Mouse (Mus musculus) heart, adult 9 months (tissue): ENCODE measurements around the gene Gpc6.

Experiments
- DNase-seq, 2 experiments: peaks; one replicate each; pipeline ENCODE4 v3.0.0; 2022; ENCODE audit warnings: low spot score in 2 of 2

Gpc6 gene

GRCm38 (mm10) chr14:117784960-117785359, 859.8 kb downstream of the Gpc6 start:
- DNase-seq: no peak

- no peak for DNase-seq
Observed at GRCm38 (mm10) chr14:117785507-117786085, 860.5 kb downstream of the Gpc6 start.

GRCm38 (mm10) chr14:117786647-117787046, 861.5 kb downstream of the Gpc6 start:
- no peak for DNase-seq

GRCm38 (mm10) chr14:117794874-117795273, 869.8 kb downstream of the Gpc6 start:
- DNase-seq: no peak

DNA sequence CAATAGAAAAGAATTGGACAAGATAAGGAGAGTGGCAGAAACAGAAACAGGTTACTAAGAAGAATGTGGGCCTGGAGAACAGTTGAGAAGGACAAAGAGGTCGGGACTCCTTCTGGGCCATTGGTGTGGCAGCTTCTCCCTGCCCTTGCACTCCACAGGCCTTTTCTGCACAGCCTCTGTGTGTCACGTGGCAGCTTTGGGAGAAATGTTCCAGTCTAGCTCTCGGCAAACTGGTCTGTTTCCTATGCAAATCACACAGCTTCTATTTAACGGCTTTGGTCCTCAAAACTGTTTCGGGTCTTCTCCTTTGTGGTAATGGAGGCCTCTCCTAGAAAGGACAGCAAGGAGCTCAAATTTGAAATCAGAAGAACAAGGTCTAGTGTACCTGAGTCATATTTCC, 871.5 kb downstream of the Gpc6 start:
- DNase-seq: no peak

DNA sequence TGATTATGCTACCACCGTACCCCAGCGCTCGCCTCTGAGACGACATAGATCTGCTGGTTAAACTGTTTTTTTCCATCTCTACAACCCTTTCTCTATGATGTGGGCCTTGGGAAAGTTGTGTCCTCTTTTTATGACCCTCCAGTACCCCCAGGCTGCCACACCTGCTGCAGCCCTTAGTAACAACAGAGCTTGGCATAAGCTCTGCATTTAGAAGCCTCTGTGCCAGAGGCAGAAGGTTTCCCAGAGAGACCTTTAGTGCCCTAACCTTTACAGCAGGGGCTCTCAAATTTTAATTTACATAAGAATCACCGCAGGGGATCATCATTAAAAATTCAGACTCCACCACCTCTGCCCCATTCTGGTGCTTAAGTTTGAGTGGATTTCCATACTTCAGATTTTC, 875.3 kb downstream of the Gpc6 start:
- DNase-seq: no peak

- DNase-seq: no peak
Observed at GRCm38 (mm10) chr14:117807846-117808245, 882.7 kb downstream of the Gpc6 start.

- DNase-seq: no peak
Observed at GRCm38 (mm10) chr14:117808326-117808725, 883.2 kb downstream of the Gpc6 start.

DNA sequence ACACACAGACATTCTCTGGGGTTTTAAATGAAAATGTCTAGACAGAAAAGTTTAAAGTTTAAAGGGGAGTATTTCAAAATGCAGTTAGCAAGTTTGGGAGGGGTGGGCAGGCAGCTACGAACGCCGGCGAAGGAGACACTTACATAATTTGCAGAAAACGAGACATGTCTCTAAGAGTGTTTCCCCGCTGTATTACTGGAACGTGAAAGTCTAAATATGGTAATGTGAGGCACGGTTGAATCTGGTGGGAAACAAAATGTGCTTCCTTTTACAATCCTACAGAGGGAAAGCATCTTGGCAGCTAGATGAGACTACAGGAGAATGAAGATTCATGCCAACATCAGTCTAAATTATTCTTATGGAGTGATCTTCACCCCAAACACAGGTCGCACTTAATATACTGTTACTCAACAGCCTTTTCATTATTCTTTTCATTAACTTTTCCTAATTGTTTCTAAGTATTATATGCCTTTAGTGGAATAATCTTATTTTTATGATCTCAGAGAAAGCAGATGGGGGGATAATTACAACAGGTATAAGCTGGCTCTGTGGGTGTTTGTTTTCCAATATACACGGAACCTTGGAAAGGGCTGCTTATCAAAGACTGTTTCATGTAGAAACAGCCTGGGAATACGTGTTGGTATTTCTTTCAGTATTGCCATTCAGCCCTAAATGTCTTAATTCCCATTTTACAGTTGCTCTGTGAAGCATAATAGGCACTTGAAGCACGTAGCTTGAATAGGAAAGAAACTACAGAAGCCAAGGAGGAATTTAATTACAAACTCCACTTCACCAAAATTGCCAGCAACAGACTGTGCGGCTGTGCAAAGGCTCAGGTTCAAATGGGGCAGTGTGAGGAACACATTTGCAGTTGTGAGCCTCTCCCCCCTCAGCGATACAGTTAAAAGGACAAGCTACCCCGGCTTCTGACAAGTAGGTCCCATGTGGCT, 885.5 kb downstream of the Gpc6 start:
- DNase-seq: no peak

- DNase-seq: peak; percentile 2 to 4
Observed at GRCm38 (mm10) chr14:117813473-117813872, 888.4 kb downstream of the Gpc6 start.

DNA sequence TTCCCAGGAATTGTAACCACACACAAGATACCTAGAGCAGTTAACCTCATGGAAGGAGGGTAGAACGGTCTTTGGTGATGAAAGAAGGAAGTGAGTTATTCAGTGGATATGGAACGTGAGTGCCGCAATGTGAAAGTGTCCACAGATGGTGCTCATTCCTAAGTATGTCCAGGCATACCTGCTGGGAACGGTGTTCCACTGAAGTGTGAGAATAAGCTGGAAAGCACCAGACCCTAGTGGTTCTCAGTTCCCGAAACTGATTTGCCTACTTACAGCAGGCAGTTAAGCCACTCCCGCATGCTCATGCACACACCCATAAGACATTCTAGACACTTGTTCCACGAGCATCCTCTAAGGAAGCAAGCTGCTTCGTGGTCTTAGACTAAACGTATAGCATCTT, 890.9 kb downstream of the Gpc6 start:
- DNase-seq: no peak

DNA sequence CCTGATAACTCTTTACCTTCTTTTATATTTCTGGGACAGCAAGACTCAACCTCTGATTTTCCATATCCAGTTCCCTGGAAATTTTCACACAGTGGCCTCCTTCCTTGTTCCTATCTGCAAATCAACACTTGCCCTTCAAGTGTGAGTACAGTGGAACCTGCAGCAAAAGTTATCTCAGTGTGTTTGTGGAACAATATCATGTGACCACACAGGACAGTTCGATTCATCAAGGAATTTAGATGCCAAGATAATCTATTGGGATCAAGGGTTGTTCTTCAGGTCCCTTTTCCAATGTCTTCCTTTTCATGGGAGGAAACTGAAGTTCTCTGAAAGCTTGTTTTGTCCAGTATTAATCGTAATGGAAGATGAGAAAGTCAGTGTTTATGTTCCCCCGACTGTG, 891.6 kb downstream of the Gpc6 start:
- no peak for DNase-seq

DNA sequence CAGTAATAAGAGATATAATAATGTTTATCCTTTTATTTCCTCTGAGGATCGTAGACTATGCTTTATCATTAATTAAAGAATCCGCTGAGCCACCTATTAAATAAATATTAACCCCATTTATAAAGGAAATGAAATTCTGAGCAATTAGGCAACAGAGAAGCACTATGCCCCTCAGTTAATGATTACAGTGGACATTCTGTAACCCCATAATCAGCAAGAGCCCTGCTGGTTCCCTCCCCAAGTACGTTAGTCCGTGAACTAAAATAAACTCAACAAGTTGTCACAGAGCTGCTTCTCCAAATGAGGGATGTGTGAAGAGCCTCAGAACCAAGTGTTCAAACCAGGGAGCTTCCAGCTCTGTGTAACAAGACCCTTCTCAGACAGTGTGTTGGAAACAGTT, 892.1 kb downstream of the Gpc6 start:
- DNase-seq: no peak

DNA sequence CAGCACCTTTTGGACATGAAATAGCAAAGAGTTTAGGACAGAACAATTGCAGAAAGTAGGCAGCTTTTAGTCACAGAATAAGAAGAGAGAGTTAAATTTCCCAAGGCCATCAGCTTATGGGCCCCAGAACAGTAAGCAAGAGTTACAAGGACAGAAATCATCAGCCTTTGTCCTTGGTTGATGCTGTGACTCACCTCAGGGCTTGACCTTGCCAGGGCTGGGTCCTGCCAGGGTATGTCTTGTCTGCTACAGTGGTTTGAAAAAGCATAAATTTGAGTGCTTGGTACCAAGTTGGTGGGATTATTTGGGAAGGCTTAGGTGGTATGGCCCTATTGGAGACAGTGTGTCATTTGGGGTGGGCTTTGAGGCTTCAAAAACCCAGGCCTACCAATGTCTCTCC, 899.4 kb downstream of the Gpc6 start:
- no peak for DNase-seq

- no peak for DNase-seq
Observed at GRCm38 (mm10) chr14:117826294-117827046, 901.4 kb downstream of the Gpc6 start.

- no peak for DNase-seq
Observed at GRCm38 (mm10) chr14:117831267-117831666, 906.2 kb downstream of the Gpc6 start.

DNA sequence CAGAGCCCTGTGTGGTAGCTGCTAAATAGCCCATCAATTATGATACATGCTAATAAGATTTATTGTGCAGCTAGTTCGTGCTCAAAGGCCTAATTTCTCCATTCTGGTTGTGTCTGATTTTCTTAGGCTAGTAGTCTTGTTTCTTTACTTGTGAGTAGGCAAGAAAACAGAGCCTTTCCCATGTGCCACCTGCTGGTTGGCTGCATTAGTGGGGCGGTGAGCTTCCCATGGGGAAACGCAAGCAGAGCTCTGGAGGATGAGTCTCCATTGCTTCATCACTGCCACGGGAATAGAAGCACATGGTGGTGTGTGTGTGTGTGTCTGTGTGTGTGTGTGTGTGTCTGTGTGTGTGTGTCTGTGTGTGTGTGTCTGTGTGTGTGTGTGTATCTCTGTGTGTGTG, 906.6 kb downstream of the Gpc6 start:
- DNase-seq: peak in 1 of 2 experiments; percentile 9

DNA sequence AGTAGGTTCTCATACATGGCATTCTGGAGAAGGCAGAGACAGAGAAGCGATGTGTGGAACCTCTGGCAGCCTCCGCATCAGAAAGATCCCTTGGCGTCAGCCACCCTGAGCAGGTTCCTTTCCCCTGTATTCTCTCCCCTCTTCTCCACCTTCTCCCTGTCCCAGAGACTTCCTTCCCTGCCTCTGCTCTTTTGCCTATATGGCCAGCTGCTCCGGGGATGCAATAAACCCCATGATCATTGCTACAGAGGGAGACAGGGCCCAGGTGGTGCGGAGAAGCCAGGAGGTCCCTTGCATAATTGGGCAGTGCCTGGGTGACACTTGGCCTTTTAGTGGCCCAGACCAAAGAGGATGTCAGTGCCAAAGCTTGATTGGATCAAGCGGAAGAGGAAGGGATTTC, 910.4 kb downstream of the Gpc6 start:
- no peak for DNase-seq

DNA sequence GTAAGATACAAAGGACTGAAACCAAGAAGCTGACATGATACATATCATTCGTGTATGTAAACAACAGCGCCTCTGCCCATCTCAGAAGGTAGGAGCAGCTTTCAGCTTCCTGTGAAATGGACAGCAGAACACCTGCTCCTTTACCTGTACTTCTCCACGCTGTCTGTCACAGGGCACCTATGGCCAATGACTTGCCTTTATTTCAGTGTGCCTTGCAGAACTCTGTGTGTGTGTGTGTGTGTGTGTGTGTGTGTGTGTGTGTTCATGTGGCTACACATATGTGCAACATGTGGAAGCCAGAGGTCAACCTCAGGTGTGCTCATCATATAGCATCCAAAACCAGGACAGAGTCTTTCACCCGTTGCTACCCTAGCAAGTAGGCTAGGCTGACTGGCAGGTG, 911.9 kb downstream of the Gpc6 start:
- no peak for DNase-seq

- DNase-seq: no peak
Observed at GRCm38 (mm10) chr14:117837715-117838114, 912.6 kb downstream of the Gpc6 start.

GRCm38 (mm10) chr14:117841211-117841610, 916.1 kb downstream of the Gpc6 start:
- DNase-seq: no peak

- peak; percentile 24 to 35 for DNase-seq
Observed at GRCm38 (mm10) chr14:117841797-117842553, 916.9 kb downstream of the Gpc6 start.
